Comparison of ENCODE assay signal across 21 mouse cellular contexts in genomic region chr6:115504160-115504558, GRCm38 (mm10). TPM values are rescaled to one million over a fixed set of nuclear protein-coding genes. Genes with fewer than 3 reads are reported as not detected.
A peak's percentile ranks its signal among the peaks of the same experiment; 100 is the strongest.
DNase-seq lines count a peak whose midpoint lies in the region; ATAC-seq and TF ChIP-seq lines count a peak whose summit lies in the region.
"Had no signal": no experiment of that assay in that cellular context is flagged by ENCODE, and none has a peak within 500 bp of the region (broad histone marks: within the 10 kb centered on the region; RNA-seq: fewer than 3 reads in every experiment).

No protein-coding gene starts in this region.

- WGBS in liver, embryonic 12.5 days (ENCODE audit: insufficient replicate concordance): 68% methylated on average over 3 of the region's 3 CpGs
- 58% methylated on average over 3 of the region's 3 CpGs for WGBS in liver, postnatal 0 days (ENCODE audit: insufficient replicate concordance)
- 59% methylated on average over 3 of the region's 3 CpGs for WGBS in heart, embryonic 12.5 days
- WGBS in midbrain, embryonic 15.5 days: 89% methylated on average over 3 of the region's 3 CpGs

- H3K27me3 ChIP-seq in liver, embryonic 12.5 days (replicated peaks): no peaks in the 10 kb centered on the region
- H3K27me3 ChIP-seq in liver, postnatal 0 days (ENCODE audit: insufficient read depth, low read length): no peaks in the 10 kb centered on the region
- 0 out of 2 replicates have a peak, but pooled peaks cover 4% of the 10 kb centered on the region for H3K27me3 ChIP-seq in heart, embryonic 12.5 days (replicated peaks)
- no peaks in the 10 kb centered on the region for H3K27me3 ChIP-seq in midbrain, embryonic 15.5 days (replicated peaks)
- H3K27me3 ChIP-seq: heart, embryonic 15.5 days; limb, embryonic 15.5 days; neural tube, embryonic 12.5 days had no signal

- H3K36me3 ChIP-seq in liver, embryonic 12.5 days: no peaks in the 10 kb centered on the region
- H3K36me3 ChIP-seq in liver, postnatal 0 days (replicated peaks; ENCODE audit: insufficient read depth, low read length): no peaks in the 10 kb centered on the region
- H3K36me3 ChIP-seq in heart, embryonic 12.5 days: no peaks in the 10 kb centered on the region
- H3K36me3 ChIP-seq in midbrain, embryonic 15.5 days (replicated peaks): no peaks in the 10 kb centered on the region
- H3K36me3 ChIP-seq: heart, embryonic 15.5 days; limb, embryonic 15.5 days; neural tube, embryonic 12.5 days had no signal

- TF ChIP-seq POLR2A in bone marrow macrophage, adult 2 months (IDR thresholded peaks at IDR 0.05; ENCODE audit: borderline replicate concordance, low read depth, low read length): no peak

- 0 out of 2 replicates have a peak, but pooled peaks have one; percentile 28 for ATAC-seq in liver, embryonic 12.5 days
- no peak for ATAC-seq in liver, postnatal 0 days
- 0 out of 2 replicates have a peak, but pooled peaks have one; percentile 14 for ATAC-seq in megakaryocyte-erythroid progenitor cell, adult 5-6 weeks (replicated peaks; ENCODE audit: low FRiP score, low TSS enrichment, poor library complexity, severe bottlenecking)
- no peak for ATAC-seq in heart, embryonic 12.5 days (ENCODE audit: insufficient number of reproducible peaks, low FRiP score)
- ATAC-seq in midbrain, embryonic 15.5 days (replicated peaks): no peak
- ATAC-seq: forebrain, embryonic 14.5 days; hindbrain, embryonic 16.5 days had no signal

- no peak overlapping the region for H3K4me2 ChIP-seq in liver, embryonic 12.5 days
- no peak overlapping the region for H3K4me2 ChIP-seq in liver, postnatal 0 days (ENCODE audit: low read depth, low read length)
- H3K4me2 ChIP-seq in heart, embryonic 12.5 days: no peak overlapping the region
- no peak overlapping the region for H3K4me2 ChIP-seq in midbrain, embryonic 15.5 days
- H3K4me2 ChIP-seq: heart, embryonic 15.5 days; limb, embryonic 15.5 days; midbrain, embryonic 11.5 days; neural tube, embryonic 12.5 days had no signal

- no peak for TF ChIP-seq CTCF in liver, postnatal 0 days (IDR thresholded peaks at IDR 0.05; ENCODE audit: low read depth)
- no peak for TF ChIP-seq CTCF in bone marrow macrophage, adult 2 months (IDR thresholded peaks at IDR 0.05; ENCODE audit: low read depth, low read length)

- DNase-seq in liver, postnatal 0 days: no peak
- DNase-seq in NIH3T3 (ENCODE audit: low read depth): peak; percentile 45
- DNase-seq: adrenal gland, adult 2 months; cerebellum, adult 9-10 months; gastrocnemius, postnatal 25 days; heart, adult 2 months; kidney, adult 2 months; thymus, postnatal 36 days had no signal

- H3K4me1 ChIP-seq in liver, embryonic 12.5 days: peaks cover 12% of the 10 kb centered on the region
- H3K4me1 ChIP-seq in liver, postnatal 0 days (ENCODE audit: insufficient read depth): no peaks in the 10 kb centered on the region
- peaks cover 34% of the 10 kb centered on the region for H3K4me1 ChIP-seq in bone marrow macrophage, adult 2 months (ENCODE audit: control insufficient read depth, insufficient read depth, low read length)
- peaks cover 14% of the 10 kb centered on the region for H3K4me1 ChIP-seq in heart, embryonic 12.5 days (replicated peaks)
- no peaks in the 10 kb centered on the region for H3K4me1 ChIP-seq in midbrain, embryonic 15.5 days
- H3K4me1 ChIP-seq: neural tube, embryonic 12.5 days had no signal

- no peak overlapping the region for H3K4me3 ChIP-seq in liver, embryonic 12.5 days
- no peak overlapping the region for H3K4me3 ChIP-seq in liver, postnatal 0 days (ENCODE audit: low read depth, low read length)
- no peak overlapping the region for H3K4me3 ChIP-seq in bone marrow macrophage, adult 2 months (ENCODE audit: insufficient read depth, low read length)
- H3K4me3 ChIP-seq in heart, embryonic 12.5 days: no peak overlapping the region
- H3K4me3 ChIP-seq in midbrain, embryonic 15.5 days: no peak overlapping the region
- H3K4me3 ChIP-seq: erythroblast, embryonic 14.5 days; heart, adult 2 months; heart, embryonic 15.5 days; layer of hippocampus, adult 2 months; limb, embryonic 15.5 days; neural tube, embryonic 12.5 days had no signal

- no peak for TF ChIP-seq EP300 in liver, postnatal 0 days (IDR thresholded peaks at IDR 0.05; ENCODE audit: low read depth)

- H3K27ac ChIP-seq in liver, embryonic 12.5 days: no peak overlapping the region
- no peak overlapping the region for H3K27ac ChIP-seq in liver, postnatal 0 days (ENCODE audit: low read depth)
- peak overlapping the region; percentile 59; the same call in 1 of the 2 replicates for H3K27ac ChIP-seq in bone marrow macrophage, adult 2 months (ENCODE audit: insufficient read depth, low read depth, low read length)
- H3K27ac ChIP-seq in heart, embryonic 12.5 days (ENCODE audit: poor library complexity, severe bottlenecking): no peak overlapping the region
- no peak overlapping the region for H3K27ac ChIP-seq in midbrain, embryonic 15.5 days
- H3K27ac ChIP-seq: heart, adult 2 months; heart, embryonic 15.5 days; layer of hippocampus, adult 2 months; limb, embryonic 15.5 days; neural tube, embryonic 12.5 days had no signal

- H3K9me3 ChIP-seq in liver, embryonic 12.5 days (replicated peaks): no peaks in the 10 kb centered on the region
- H3K9me3 ChIP-seq in liver, postnatal 0 days (ENCODE audit: low read length): no peaks in the 10 kb centered on the region
- peaks cover 8% of the 10 kb centered on the region; the same call in 1 of the 2 replicates for H3K9me3 ChIP-seq in heart, embryonic 12.5 days (replicated peaks)
- H3K9me3 ChIP-seq in midbrain, embryonic 15.5 days: no peaks in the 10 kb centered on the region; the same call in 1 of the 2 replicates
- H3K9me3 ChIP-seq: heart, embryonic 15.5 days; limb, embryonic 15.5 days had no signal

- H3K9ac ChIP-seq in liver, embryonic 12.5 days: no peak overlapping the region
- no peak overlapping the region for H3K9ac ChIP-seq in liver, postnatal 0 days (replicated peaks)
- H3K9ac ChIP-seq in heart, embryonic 12.5 days: no peak overlapping the region
- H3K9ac ChIP-seq in midbrain, embryonic 15.5 days: no peak overlapping the region
- H3K9ac ChIP-seq: heart, embryonic 15.5 days; limb, embryonic 15.5 days; neural tube, embryonic 12.5 days had no signal

RNA-seq across cellular contexts. Expression of gene Tsen2, which starts 40.3 kb away (rescaled TPM):
- polyA plus RNA-seq in liver, embryonic 12.5 days (2016; fragmentation: Nextera tagmentation; extraction: Ambion mirVana): 19.7 and 20.7 TPM in 2 replicates
- polyA plus RNA-seq in liver, postnatal 0 days (2015; fragmentation: Nextera tagmentation; extraction: Ambion mirVana): 7.1 and 7.5 TPM in 2 replicates
- 6.0 and 6.5 TPM in 2 replicates for polyA plus RNA-seq in bone marrow macrophage, adult 2 months (2012; ENCODE audit: insufficient read depth, insufficient read length, missing spikeins)
- 18.7 and 27.8 TPM in 2 replicates for total RNA-seq in megakaryocyte-erythroid progenitor cell, adult 5-6 weeks (2014; fragmentation: Nextera tagmentation)
- 31.5 and 35.8 TPM in 2 replicates for total RNA-seq in megakaryocyte-erythroid progenitor cell, adult 5-6 weeks (2017)
- polyA plus RNA-seq in heart, embryonic 12.5 days (2016; fragmentation: Nextera tagmentation; extraction: Ambion mirVana): 20.0 and 20.4 TPM in 2 replicates
- 34.6 and 35.5 TPM in 2 replicates for polyA plus RNA-seq in midbrain, embryonic 15.5 days (2015; fragmentation: Nextera tagmentation; extraction: Ambion mirVana)

Comparison
In these comparisons a context has a peak if more than half of its experiments do, and no peak if none do; other contexts are left out.
1. ATAC-seq: peak in liver, embryonic 12.5 days (single experiment) and megakaryocyte-erythroid progenitor cell, adult 5-6 weeks (single experiment); none in liver, postnatal 0 days (single experiment), heart, embryonic 12.5 days (single experiment) and midbrain, embryonic 15.5 days (single experiment).